Mouse (Mus musculus) gastrocnemius, adult 2 months (tissue): ENCODE data around the gene Ripk1. TPM values are rescaled to one million over a fixed set of nuclear protein-coding genes. Genes with fewer than 3 reads are reported as not detected.
A peak's percentile ranks its signal among the peaks of the same experiment; 100 is the strongest.

Experiments
- DNase-seq: peaks from one replicate; pipeline ENCODE4 v3.0.0; 2022
- H3K27ac ChIP-seq: fragments of 200-600 bp; 2 replicates; pipeline ENCODE4 v1.8.1; 2022; ENCODE audit warnings: mild to moderate bottlenecking
- H3K4me3 ChIP-seq: fragments of 200-600 bp; 2 replicates; pipeline ENCODE4 v1.8.1; 2022; ENCODE audit warnings: mild to moderate bottlenecking, moderate library complexity
- CTCF ChIP-seq: fragments of 200-600 bp; IDR thresholded peaks from 2 replicates; pipeline ENCODE4 v1.8.1; 2022; ENCODE audit warnings: antibody characterized with exemption, mild to moderate bottlenecking, moderate library complexity
- intact Hi-C: fragments of 180-260 bp; cut with DNase I; formaldehyde crosslinking; loops from one replicate; pipeline ENCODE4 v1.15.1; 2025
- long read RNA-seq, 2 experiments: library from polyadenylated mRNA; stranded (forward); transcript quantifications; one replicate each; pipeline ENCODE4 v2.0.0; 2021
- total RNA-seq, 2 experiments: library from RNA; stranded (reverse); gene quantifications; 2 replicates each; pipeline ENCODE4 v1.2.3; 2021

Ripk1 gene
- 1 to 10 TPM; 3.6 to 4.1 TPM for total RNA-seq
- long read RNA-seq, experiment 1, partial matches to known transcripts, result 0 of 4 reads
- long read RNA-seq, experiment 1, other reads (novel, unspliced or antisense), result 0 of 4 reads
- long read RNA-seq, experiment 2, partial matches to known transcripts, result 0 of 4 reads
- long read RNA-seq, experiment 2, other reads (novel, unspliced or antisense), result 1 of 4 reads

GRCm38 (mm10) chr13:34002058-34003006 lies at the start of gene Ripk1, which contains the start of gene Serpinb6a:
Gene Ripk1 (plus strand): TSS chr13:34002363.
Gene Serpinb6a (minus strand): TSS chr13:34002794.
- peak; percentile 92 for DNase-seq
- Histone ChIP-seq H3K4me3 (peak within 1 kb of the TSS; percentile 85), H3K27ac (peak within 1 kb of the TSS; percentile 97)
- intact Hi-C loops, result no loop called here
- TF ChIP-seq CTCF, result peak; percentile 54

- no peak for TF ChIP-seq CTCF
- intact Hi-C loops, result loop anchor here (10.0 kb wide), 1 partner anchor 202 kb away; no protein-coding TSS in a partner anchor
- DNase-seq, result no peak
- Histone ChIP-seq H3K27ac (peak overlapping the region; percentile 75), H3K4me3 (no peak overlapping the region)
These were observed 49.2 kb upstream of the Ripk1 start for GRCm38 (mm10) chr13:33952947-33953346.

- no peak for DNase-seq
These were observed 45.4 kb upstream of the Ripk1 start for GRCm38 (mm10) chr13:33956571-33957421.

GRCm38 (mm10) chr13:33959771-33960170 lies 42.4 kb upstream of the Ripk1 start:
- DNase-seq, result no peak
- H3K27ac ChIP-seq, result no peak overlapping the region
- no peak overlapping the region for H3K4me3 ChIP-seq
- TF ChIP-seq CTCF, result no peak
- intact Hi-C loops, result loop anchor here (10.0 kb wide), 1 partner anchor 195 kb away; no protein-coding TSS in a partner anchor

More at GRCm38 (mm10) chr13:33956571-33957421, 45.4 kb upstream of the Ripk1 start:
- no peak overlapping the region for H3K27ac ChIP-seq
- intact Hi-C loops, result loop anchor here (1.0 to 10.0 kb wide), 2 partner anchors 39 to 198 kb away; no protein-coding TSS in a partner anchor
- no peak overlapping the region for H3K4me3 ChIP-seq
- peak; percentile 96 for TF ChIP-seq CTCF

GRCm38 (mm10) chr13:33964206-33965046 lies 37.7 kb upstream of the Ripk1 start, which contains the start of gene Nqo2:
Gene Nqo2 (plus strand): TSS chr13:33964687.
- Histone ChIP-seq H3K27ac (peak within 1 kb of the TSS; percentile 96), H3K4me3 (peak within 1 kb of the TSS; percentile 76)
- TF ChIP-seq CTCF, result peak; percentile 47
- intact Hi-C loops, result no loop called here
- peak; percentile 81 for DNase-seq

- intact Hi-C loops, result no loop called here
- no peak for TF ChIP-seq CTCF
- DNase-seq, result peak; percentile 25
- Histone ChIP-seq H3K27ac (peak overlapping the region; percentile 96), H3K4me3 (peak overlapping the region; percentile 76)
These were observed 36.8 kb upstream of the Ripk1 start for GRCm38 (mm10) chr13:33965056-33966024.

- DNase-seq, result no peak
- TF ChIP-seq CTCF, result no peak
- intact Hi-C loops, result no loop called here
- peak overlapping the region; percentile 96 for H3K27ac ChIP-seq
- peak overlapping the region; percentile 76 for H3K4me3 ChIP-seq
These were observed 36.1 kb upstream of the Ripk1 start for GRCm38 (mm10) chr13:33966025-33966412.

- H3K4me3 ChIP-seq, result no peak overlapping the region
- no peak for DNase-seq
- no peak overlapping the region for H3K27ac ChIP-seq
- intact Hi-C loops, result no loop called here
- TF ChIP-seq CTCF, result no peak
These were observed 35.6 kb upstream of the Ripk1 start for GRCm38 (mm10) chr13:33966574-33966973.

GRCm38 (mm10) chr13:33989625-33990024 lies 12.5 kb upstream of the Ripk1 start:
- Histone ChIP-seq H3K27ac (no peak overlapping the region), H3K4me3 (no peak overlapping the region)
- no peak for DNase-seq
- intact Hi-C loops, result no loop called here
- TF ChIP-seq CTCF, result no peak

GRCm38 (mm10) chr13:33995197-33995596 lies 7.0 kb upstream of the Ripk1 start:
- peak; percentile 80 for DNase-seq
- peak; percentile 98 for TF ChIP-seq CTCF
- Histone ChIP-seq H3K4me3 (no peak overlapping the region), H3K27ac (no peak overlapping the region)
- intact Hi-C loops, result loop anchor here (1.0 kb wide), 1 partner anchor 38 kb away; no protein-coding TSS in a partner anchor
